Mouse (Mus musculus): ENCODE results near the gene Dolpp1.

DNA sequence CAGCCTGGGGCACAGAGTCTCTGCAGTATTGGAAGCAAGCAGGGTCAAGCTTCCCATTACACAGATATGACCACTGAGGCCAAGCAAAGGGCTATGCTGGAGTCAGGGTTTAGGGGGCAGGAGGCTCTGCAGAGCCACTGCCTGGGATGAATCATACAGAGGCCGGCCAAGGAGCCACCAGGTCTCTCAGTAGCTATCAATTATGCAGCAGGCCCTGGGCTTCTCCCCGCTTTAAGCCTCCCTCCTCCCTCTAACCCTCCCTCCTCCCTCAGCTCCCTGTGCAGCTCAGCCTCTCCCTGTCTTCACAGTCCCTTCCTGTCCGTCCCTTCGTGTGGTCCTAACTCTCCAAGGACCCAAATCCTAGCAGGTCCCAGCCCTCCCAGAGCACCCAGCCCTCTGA lies 35.8 kb upstream of the Dolpp1 start:
- TF ChIP-seq CTCF (IDR thresholded peaks at IDR 0.05; ENCODE audit: insufficient read depth, low read length), result no peak
- no peak for TF ChIP-seq POLR2A (IDR thresholded peaks at IDR 0.05; ENCODE audit: borderline replicate concordance, extremely low read depth, low read depth, low read length)
